Mouse (Mus musculus) spleen, postnatal 36 days (tissue): ENCODE results near the gene Ube2d1.

Experiments
- DNase-seq, 2 experiments: peaks; one replicate each; pipeline ENCODE4 v3.0.0; 2022; ENCODE audit warnings: low spot score in 2 of 2, mixed read lengths in 1 of 2

The Ube2d1 gene

GRCm38 (mm10) chr10:71291179-71291661, 6.2 kb upstream of the Ube2d1 start:
- DNase-seq = no peak

GRCm38 (mm10) chr10:71284511-71285125, 444 bp downstream of the Ube2d1 start:
- DNase-seq = peak; percentile 5 to 7

DNA sequence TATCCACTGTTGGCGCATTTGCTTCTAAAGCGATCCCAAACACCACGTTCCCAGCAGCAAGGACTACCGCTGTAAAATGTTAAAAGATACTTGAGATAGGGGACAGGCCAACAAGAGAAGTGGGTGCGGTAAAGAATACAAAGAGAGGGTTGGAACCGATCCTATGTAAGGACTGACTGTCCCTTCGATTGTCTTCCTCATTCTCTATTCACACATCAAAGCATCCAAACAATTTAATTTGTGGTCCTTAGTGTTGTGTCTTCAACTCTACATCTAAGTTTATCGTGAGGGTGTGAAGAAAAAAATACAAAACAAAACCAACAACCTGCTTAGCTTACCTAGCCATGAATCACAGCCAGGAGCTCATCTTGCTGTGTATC, 941 bp downstream of the Ube2d1 start:
- no peak for DNase-seq

DNA sequence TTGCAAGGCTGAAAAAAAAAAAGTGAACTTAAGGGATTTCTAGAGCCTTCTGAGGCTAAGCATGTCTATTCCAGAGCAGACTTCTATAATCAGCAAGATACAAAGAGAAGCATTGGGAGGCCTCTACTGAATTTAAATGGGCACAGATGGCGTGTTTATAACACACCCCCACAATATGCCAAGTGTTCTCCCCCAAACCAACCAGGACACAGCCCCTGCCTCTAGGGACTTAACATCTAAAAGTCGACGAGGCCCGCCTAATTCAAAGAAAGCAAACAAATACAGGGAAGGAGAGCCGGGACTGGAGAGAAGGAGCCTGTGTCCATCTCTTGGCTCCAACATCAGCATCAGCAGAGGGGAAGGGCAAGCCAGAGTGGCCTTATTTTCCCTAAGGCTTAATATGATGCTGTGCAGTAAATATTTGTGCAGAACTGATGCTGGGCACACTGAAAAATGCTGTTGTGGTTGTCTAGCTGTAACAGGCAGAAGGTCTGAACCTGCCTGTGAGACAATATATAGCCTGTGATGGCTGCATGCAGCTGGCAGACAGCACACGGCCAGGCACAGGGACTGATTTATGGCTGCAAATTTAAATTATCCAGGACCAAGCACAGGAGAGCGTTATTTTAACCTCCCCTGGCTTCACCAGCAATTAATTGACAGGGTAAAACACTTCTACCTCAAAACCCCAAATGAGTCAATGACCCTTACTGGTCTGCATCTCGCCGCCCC, 11.9 kb downstream of the Ube2d1 start:
- DNase-seq = no peak

- no peak for DNase-seq
Observed at GRCm38 (mm10) chr10:71267973-71268372, 17.1 kb downstream of the Ube2d1 start.

DNA sequence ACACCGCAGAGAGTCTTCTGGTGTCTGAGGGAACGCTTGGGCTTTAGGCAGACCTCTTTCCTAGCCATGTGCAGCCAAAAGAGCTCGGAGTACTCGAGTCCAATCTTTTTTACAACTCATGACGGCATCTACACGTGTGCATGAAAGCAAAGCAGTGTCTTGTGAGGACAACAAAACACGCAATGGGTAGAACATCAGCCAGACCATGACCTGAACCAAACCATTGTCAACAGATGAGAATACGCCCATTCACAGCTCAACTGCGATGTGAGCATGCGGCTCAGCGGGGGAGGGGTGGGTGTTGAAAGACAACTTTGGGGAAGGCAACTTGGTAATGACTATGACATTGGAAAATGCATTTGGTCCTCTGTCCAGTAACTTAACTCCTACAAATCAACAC, 17.6 kb downstream of the Ube2d1 start:
- no peak for DNase-seq

DNA sequence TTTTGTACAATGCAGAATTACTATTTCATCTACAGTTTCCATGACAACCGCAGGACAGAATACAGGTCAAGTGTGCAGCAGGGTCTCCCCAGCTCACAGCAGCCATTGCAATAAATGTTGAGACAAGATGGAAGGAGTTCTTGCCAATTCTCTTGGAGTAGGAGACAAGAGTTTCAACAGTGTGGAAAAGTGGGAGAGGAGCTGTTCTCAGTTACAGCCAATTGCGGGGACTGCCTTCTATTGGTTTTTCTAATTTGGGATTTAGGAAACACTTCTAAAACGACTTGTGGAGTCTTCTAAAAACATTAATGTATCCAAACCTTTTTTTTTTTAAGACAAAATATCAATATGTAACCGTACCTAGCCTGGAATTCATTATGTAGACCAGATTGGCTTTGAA, 20.0 kb downstream of the Ube2d1 start:
- DNase-seq = no peak

DNA sequence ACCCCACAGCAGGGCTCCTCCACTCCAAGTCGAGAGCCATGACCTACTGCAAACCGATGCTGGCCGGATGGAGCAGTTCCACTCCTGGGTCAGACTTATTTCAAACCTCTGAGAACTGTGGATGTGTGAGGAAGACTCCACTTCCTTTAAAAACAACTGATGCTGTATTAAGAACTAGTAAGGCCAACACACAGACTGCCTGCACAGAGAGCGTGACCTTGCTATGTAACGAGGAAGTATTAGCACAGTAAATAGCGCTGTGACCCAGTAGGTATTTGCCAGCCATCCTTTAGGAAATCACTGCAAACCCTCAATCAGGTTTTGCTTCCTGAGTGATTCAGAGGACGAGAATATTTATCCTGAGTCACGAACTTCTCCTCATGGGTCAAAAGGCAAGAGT, 23.4 kb downstream of the Ube2d1 start:
- no peak for DNase-seq

DNA sequence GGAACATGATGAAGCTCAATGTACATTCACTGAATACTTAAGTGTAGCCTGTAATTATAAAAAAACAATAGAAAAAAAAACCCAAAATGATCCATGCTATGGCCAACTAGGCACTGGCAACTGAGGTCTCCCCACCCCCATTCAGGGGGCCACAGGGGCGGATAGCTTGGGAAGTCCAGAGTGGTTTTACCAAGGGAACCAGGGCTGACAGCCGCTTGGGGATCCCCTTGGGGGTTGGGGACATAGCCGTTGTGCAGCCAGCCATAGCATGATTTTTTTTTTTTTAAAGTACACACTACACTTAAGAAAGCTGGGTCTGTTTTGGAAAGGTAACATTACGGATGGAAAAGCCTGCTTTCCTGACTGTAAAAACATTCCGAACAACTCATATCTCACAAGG, 26.1 kb downstream of the Ube2d1 start:
- DNase-seq = peak; percentile 49 to 52

- DNase-seq = no peak
Observed at GRCm38 (mm10) chr10:71258516-71258915, 26.5 kb downstream of the Ube2d1 start.

GRCm38 (mm10) chr10:71253147-71253546, 31.9 kb downstream of the Ube2d1 start:
- no peak for DNase-seq

DNA sequence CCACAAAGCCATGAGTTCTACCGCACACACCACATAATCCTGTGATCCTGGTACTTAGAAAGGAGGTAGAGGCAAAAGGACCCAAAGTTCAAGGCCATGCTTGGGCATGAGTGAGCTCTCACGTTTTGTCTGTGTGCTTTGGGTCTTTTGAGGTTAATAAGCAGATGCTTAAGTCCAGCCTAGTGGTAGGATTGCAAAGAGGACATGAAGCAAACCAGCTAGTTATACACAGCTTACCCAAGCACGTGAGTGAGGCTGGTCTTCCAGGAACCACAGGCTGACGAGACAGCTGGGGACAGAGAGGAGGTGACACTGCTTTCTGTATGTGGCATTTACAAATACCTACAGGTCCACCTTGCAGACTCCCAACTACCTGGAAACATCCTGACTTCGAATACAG, 32.6 kb downstream of the Ube2d1 start:
- DNase-seq = no peak

DNA sequence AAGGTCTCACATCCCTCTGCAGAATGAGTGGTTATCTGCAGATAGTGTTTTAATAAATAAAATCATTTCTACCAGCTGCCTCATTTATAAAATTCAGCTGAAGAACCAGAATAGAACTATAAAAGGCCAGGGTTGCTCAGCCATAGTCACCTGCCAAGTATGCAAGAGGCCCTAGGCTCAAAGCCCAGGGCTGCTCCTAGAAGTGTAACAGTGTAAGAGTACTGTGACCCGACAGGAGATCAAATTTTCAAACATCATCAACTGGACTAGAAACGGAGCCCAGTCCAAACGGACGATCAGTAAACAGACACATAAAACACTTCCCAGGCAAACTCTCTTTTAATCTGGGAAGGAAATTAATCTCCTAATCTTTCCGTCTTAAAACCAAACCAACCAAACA, 33.2 kb downstream of the Ube2d1 start:
- DNase-seq = no peak

- no peak for DNase-seq
Observed at GRCm38 (mm10) chr10:71251256-71251655, 33.8 kb downstream of the Ube2d1 start.

- DNase-seq = no peak
Observed at GRCm38 (mm10) chr10:71250472-71250871, 34.6 kb downstream of the Ube2d1 start.

GRCm38 (mm10) chr10:71249086-71249880, 35.8 kb downstream of the Ube2d1 start:
- no peak for DNase-seq

GRCm38 (mm10) chr10:71246956-71247355, 38.1 kb downstream of the Ube2d1 start:
- DNase-seq = peak; percentile 80 to 86

- peak; percentile 80 to 88 for DNase-seq
Observed at GRCm38 (mm10) chr10:71239479-71240120, 45.5 kb downstream of the Ube2d1 start.

- no peak for DNase-seq
Observed at GRCm38 (mm10) chr10:71238240-71238554, 46.9 kb downstream of the Ube2d1 start, which contains the start of gene Tfam. Tfam (minus strand) TSS chr10:71238280.

DNA sequence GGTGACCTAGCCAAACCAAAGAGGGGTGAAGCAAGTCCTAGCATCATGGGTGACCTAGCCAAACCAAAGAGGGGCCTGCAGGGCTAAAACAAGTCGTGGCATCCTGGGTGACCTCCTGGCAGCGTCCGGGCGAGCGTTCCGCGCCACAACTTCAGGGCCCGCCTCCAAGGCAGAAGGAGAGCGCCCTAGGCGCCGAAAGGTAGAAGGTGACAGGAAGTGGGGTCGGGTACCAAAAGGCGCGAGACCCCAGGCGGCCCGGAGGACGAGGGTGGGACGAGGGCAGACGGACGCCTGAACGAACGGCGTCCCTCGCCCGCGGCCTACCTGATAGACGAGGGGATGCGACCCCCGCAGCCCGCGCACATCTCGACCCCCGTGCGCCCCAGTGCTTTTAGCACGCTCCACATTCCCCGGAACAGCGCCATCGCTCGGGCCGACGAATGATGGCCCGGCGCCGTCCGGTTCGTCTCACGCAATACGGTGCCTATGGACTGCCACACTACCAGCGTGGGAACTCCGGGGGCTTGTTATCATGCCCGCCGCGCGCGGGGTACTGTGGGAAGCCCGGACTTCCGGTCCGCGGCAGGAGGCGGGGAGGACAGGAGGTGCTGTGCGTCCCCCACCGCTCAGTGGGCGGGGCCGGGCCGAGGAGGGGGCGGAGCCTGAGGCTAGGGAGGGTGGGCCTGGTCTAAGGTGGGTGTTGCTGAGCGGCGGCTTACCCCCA, 47.4 kb downstream of the Ube2d1 start:
- DNase-seq = peak; percentile 98

DNA sequence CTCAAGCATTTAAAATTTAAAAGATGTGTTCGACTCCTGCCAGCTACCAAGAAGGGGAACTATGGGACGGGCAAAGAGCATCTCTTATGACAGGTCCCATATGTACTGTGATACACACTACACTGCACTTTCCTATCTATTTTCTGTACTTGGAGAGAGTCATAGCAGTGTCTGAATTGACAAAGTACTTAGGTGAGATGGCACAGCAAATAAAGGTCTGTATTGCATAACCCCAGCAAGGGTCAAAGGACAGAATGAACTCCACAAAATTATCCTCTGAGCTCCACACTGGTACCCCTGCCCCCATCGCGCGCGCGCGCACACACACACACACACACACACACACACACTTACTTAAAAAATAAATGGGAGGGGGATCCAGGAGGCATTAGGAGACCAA, 51.0 kb downstream of the Ube2d1 start:
- DNase-seq = no peak

- peak; percentile 57 to 66 for DNase-seq
Observed at GRCm38 (mm10) chr10:71225894-71226293, 59.2 kb downstream of the Ube2d1 start.
